Mouse (Mus musculus): Measurements from ENCODE around the gene Hoxa3.

Gene Hoxa3

DNA sequence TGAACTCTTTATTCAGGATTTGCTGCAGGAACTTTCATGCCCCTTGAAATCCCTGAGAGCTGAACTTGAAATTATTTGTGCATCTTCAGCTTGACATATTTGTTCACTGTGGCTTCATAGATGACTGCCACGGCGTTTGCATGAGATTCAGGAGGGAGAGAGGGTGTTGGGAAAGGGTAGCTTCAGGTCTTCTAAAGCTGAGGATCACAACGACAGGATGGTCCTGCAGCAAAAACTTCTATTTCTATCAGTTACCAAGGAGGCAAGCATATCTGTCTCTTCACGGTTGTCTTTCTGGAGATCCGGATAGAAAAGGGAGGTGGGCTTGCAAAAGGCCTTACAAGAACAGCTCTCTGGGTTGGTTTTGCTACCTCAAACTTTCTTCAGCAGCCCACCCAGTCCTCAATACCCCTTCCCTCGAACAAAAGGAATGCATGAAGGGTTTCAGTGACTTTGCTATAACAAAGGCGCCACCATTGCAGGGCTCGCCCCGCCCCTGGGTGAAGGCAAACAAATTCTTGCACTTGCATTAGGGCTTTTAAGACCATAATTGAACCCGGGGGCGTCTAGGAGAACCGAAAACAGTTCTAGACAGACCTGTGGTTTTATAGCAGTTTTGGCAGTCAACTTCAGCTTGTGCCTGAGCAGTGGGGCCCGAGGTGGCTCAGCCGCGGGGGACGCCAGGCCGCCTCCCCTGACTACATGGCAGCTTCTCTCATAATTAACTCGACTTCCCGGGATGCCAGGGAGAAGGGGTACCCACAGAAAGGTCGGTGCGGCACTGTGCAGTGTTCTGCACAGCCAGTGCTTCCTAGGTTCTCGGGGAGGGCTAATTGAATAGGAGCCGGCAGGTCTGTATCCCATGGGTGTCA, 34.9 kb upstream of the Hoxa3 start:
- no peak for ATAC-seq (ENCODE audit: insufficient number of reproducible peaks, low FRiP score, low TSS enrichment)

DNA sequence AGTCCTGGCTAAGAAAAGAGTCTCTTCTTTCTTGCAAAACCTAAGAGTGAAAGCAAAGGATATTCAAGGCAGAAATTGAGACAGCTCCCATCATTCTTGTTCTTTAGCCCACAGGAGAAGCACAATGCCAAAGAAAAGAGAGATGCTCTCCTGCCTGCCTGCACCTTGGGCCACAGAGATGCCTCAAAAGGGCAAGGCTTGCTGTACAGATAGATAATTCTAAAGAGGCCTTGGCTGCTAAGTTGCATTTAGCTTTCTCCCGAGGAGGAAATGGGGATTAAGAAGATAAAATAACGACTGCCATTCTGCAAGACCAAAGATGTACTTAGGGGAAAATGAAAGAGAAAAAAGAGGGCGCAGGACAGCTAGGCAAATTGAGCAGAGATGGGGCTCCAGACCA, 33.8 kb upstream of the Hoxa3 start:
- no peak for ATAC-seq (ENCODE audit: insufficient number of reproducible peaks, low FRiP score, low TSS enrichment)

DNA sequence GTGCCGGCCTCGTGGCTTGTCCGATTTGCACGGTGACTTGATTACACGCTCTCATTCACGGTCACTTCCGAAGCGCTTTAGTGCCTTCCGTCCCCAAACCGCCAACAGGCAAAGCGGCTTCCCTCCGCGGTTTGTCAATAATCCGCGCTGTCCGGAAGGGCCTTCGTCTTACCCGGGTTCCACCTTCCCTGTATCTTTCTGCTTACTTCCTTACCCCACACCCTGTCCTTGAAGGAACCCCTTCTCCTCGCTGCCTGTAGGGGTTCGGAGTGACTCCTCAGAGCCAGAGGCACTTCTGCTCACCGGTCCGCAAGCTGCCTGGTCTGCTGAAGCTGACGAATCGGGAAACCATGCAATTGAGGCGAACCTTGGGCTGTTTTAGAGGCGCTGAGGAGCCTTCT, 33.3 kb upstream of the Hoxa3 start:
- ATAC-seq (ENCODE audit: insufficient number of reproducible peaks, low FRiP score, low TSS enrichment), result no peak

DNA sequence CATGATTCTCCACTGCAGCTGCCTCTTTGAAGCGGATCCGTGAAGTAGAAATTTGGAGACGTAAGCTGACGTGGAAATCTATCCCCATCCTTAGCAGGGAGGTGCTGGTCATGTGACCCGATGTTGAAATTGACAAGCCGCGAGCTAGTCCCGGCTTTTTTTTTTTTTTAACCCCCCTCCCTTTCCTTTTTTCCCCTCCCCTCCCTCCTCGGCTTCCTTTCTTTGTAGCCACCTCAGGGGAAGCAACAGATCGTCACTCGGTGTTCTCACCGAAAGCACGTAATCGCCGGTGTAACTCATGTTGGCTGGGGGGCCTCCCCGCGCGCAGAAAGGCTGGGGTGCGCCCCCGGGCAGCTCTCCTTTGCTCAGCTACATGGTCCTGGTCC, 32.6 kb upstream of the Hoxa3 start, which contains the start of gene Hoxa11:
Gene Hoxa11, minus strand, starts transcription at position 54 of the 386 bp plus-strand sequence.
- no peak for ATAC-seq (ENCODE audit: insufficient number of reproducible peaks, low FRiP score, low TSS enrichment)

DNA sequence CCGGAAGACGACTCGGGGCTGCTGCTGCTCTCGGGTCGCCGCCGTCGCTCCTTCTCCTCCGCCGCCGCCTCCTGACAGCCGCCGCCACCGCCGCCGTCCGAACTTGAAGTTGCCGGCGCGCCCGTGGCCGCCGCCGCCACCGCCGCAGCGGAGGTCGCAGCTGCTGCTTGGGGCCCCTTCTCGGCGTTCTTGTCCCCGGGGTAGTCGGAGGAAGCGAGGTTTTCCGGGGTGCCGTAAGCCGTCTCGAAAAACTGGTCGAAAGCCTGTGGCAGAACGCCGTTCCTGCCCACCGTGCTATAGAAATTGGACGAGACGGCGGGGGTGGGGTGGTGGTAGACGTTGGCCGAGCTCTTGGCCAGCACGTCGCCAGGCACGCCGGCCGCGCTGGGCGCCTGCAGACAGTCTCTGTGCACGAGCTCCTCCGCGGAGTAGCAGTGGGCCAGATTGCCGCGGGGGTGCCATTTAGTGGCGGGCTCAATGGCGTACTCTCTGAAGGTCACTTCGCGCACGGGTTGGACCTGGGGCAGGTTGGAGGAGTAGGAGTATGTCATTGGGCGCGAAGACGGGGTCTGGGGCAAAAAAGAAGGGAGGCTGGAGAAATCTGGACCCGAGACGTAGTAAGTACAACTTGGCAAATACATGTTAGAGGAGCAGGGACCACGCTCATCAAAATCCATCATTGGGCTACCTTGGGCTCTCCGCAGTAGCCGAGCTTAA, 32.1 kb upstream of the Hoxa3 start:
- no peak for ATAC-seq (ENCODE audit: insufficient number of reproducible peaks, low FRiP score, low TSS enrichment)

DNA sequence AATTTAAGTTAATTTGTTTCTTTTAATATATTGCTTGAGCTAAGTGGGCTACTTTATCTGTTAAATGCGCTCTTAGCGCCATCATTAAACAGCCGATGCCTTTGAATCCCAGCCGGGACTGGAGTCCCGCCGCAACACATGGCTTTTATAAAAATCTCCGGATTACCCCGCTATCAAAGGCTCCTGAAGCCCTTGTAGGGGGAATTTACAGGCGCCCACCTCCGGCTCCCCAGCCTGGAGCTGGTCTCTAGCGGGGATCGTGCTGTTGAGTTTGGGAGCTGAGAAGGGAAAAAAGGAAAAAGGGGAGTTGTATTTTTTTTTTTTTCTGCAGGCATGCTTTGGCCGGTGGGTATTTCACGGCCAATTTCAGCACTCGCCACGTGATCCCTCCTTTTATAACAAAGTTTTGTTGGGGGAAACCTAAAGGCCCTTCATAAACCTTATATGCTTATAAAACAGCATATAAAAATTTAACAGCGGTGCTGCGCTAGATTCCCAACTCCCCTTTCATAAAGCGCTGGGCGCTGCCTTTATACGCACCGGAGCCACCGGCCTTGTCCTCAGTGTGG, 31.4 kb upstream of the Hoxa3 start:
- ATAC-seq (ENCODE audit: insufficient number of reproducible peaks, low FRiP score, low TSS enrichment), result no peak

DNA sequence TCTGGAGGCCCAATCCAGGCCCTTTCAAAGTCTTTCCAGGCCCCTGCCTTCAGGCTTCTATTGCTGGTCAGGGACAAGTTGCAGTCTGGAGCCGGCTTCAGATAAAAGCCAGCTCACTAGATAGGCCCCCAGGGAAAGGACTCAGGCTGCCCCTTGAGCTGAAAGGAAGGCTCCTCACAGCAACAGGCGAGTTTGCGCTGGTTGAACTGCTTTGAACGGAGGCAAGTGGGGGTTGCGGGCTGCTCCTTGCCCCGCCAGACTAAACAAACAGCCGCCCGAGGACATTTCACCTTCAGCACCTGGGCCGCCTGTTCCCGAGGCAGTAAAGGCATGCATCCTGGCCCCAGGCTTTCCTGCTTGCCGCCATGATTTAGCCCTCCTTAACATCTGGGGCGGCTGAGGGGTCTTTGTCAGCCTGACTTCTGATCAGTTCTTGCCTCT, 30.6 kb upstream of the Hoxa3 start:
- ATAC-seq (ENCODE audit: insufficient number of reproducible peaks, low FRiP score, low TSS enrichment), result no peak

DNA sequence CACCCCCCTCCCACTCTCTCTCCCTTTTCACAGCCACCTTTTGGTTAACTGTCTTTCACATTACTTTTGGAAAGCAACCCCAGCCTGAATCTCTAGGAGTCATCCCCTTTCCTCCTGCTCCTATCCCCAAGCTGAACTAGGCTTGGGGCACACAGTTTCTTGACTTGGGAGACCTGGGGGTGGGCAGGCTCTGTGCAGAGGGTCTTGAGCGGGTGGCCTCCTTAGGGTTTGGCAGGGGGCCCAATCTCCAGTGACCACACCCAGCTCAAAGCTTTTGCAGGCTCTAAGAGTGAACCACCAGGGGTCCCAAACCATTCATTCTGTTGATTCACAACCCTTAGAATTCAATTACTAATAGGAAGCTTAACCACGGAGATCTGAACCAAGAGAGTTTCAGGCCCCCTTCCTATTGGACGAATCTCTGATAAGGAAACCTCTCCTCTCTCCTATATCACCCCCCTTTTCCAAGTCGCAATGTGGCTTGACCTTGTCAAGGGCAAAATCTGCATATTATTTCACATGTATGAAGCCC, 29.7 kb upstream of the Hoxa3 start:
- no peak for ATAC-seq (ENCODE audit: insufficient number of reproducible peaks, low FRiP score, low TSS enrichment)

DNA sequence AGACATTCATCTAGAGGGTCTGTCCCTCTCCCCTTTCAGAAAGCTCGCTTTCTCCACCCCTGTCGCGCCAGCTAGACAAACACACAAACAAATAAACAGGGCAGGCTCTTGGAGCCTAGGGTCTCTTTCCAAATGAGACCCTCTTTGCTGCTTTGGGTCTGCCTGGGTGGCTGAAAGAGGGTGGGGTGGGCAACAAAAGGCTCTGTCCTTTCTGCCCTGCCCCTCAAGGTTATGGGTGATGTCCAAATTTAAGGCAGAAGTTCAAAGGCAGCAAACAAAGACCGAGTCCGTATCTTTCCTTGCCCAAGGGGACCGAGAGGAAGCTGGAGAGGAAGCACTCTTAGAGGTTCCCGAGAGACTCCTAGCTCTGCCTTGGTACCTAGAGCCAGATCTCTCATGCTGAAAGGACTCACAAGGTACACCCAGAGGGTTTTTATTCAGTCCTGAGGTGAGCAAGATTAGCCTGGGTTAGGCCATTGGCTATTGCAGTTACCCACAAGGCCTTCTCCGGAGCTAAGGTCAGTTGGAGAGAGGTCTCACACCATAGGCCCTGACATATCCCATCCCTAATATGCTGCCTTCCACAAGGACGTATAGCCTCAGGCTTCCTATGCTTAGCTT, 28.0 kb upstream of the Hoxa3 start:
- no peak for ATAC-seq (ENCODE audit: insufficient number of reproducible peaks, low FRiP score, low TSS enrichment)

DNA sequence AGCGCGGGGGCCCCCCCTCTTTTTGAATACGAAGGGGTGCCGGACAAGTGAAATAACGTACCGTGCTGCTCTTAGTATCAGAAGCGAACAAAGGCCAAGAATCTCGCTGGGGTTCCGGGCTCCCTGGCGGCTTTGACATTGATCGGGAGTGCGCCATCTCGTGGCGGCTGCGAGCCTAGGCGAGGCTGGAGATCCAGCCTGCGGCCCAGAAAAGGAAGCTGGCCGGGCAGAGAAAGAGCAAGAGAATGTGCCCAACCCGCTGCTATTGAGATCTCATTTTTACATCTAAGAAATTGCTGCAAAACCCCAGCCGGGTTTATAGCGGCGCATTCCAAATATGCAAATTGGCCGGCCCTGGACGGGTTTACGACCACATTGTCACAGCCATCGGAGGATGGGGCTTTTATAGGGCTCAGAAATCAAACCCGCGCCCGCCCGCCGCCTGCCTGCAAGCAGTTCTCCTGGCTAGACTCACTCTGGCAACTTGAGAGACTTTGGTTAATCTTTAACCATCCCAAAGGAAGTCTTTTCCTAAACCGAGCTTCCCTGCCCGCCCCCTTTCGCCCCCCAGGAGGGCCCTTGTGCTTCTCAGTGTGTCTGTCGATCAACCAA, 27.4 kb upstream of the Hoxa3 start, which contains the start of gene Hoxa10:
Gene Hoxa10, minus strand, starts transcription at position 466 of the 612 bp plus-strand sequence.
- ATAC-seq (ENCODE audit: insufficient number of reproducible peaks, low FRiP score, low TSS enrichment), result no peak

DNA sequence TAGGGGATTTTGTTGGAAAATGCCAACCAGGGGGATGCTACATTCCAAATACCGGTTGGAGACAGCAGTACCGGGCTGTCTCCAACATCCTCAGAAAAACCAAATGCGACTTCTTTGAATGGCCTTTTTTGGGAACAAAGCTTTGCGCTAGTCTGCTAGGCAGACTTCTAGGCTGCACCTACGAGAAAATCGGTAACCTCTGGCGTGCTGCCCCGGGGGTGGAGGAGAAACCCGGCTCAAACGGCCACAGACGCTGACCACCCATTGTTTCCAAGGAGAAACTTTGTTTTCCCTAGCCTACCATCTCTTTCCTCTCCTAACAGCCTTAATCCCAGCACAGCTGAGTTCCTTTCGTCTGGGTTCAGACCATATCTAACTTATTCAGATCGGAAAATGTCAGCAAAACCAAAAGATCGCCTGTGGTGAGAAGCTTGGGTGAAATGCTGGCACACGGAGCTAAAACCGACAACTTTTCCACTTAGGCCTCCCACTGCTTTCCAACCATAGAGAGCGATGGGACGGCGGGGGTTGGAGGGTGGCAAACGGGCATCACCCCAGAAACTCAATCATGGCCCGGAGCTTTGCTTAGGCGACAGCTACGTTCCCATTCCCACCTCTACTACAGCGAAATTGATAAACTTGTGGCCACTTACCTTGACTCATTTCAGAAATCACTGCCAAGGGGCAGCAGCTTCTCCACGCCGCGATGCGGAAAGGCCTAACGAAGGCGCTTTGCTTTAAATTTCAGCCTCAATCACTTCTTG, 26.7 kb upstream of the Hoxa3 start:
- no peak for ATAC-seq (ENCODE audit: insufficient number of reproducible peaks, low FRiP score, low TSS enrichment)

DNA sequence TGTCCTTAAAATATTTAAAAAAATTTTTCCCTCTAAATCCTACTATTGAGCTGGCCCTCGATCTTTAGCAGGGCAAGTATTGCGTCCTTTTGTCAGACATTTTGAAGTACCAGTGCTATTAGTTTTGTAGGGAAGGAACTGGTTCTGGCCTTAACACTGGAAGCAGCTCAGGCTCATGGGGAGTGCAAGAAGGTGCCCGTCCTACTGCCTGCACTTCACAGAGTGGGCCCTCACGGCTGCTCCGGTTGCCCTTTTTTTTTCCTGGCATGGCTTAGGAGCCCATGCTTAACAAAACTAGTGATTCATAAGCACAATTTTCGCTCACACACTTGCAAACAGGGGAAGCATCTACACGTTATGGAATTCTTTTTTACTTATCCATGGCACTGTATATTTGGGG, 25.8 kb upstream of the Hoxa3 start:
- no peak for ATAC-seq (ENCODE audit: insufficient number of reproducible peaks, low FRiP score, low TSS enrichment)

DNA sequence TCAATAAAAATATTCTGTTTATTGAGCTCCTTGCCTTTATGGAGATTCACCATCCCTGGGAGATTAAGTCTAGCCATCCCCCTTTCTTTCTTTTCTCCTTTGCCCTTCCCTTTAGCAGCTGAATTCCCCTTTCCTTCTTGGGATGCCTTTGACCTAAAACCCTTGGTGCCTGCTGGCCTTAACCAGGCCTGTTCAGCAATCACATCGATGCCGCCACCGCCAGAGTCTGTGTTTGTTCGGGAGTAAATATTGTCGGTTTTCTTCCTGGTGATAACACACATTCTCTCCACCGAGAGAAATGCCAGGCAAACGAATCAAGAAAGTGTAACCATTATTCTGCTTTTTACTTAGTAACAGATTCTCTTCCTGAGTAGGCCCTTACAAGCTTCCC, 25.0 kb upstream of the Hoxa3 start:
- ATAC-seq (ENCODE audit: insufficient number of reproducible peaks, low FRiP score, low TSS enrichment), result no peak

DNA sequence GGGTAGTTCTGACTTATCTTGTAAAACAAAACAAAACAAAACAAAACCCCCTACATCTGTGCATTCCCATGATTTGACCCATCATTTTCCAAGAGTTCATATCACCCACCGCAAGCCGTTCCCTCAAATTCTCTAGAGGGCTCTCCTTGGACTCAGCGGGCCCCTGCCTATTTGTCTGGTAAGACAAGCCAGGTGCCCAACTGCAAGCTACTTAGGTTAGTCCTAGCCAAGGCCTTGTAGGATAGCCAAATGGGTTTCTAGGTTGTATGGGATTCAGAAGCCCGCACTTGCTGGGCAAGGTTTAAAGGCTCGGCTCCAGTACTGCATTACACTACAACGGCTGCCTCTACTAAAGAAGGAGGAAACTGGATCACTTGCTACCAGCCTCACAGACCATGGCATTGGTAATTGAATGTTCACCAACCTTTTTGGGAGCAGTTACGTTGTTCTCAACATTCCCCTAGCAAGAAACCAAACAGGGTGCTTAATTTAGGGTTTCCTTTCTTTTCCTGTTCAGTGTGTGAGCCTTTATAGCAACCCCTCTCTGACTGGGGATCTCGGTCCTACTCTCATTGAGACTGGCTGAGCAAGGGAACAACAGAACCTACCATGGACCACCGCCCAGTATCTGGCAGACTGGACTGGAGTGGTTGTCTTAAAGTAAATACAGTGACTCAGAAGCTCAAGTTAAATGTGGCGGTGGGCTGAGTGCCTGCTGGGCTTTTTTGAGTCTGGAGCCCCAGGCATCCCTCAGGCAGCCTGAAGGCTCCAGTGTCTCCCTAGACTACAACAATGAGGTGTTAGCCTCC, 24.4 kb upstream of the Hoxa3 start:
- ATAC-seq (ENCODE audit: insufficient number of reproducible peaks, low FRiP score, low TSS enrichment), result no peak

DNA sequence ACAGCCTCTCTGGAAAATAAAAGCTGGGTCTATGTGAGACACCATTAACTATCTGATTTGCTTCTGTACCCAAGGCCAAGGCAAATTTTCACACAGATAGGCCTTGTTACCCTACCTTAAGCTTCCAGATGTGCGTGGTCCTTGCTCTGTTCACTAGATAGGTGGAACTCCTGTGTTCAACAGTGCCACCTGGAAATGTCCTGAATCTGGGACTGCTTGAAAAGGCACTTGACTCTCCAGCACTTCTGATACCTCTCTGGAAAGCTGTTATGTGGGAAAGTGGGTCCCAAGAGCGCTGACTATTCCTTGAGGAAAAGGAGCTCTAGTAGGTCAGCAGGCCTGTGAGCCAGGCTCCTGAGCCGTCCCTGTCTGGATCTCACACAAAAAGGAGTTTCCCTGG, 23.7 kb upstream of the Hoxa3 start:
- ATAC-seq (ENCODE audit: insufficient number of reproducible peaks, low FRiP score, low TSS enrichment), result no peak

DNA sequence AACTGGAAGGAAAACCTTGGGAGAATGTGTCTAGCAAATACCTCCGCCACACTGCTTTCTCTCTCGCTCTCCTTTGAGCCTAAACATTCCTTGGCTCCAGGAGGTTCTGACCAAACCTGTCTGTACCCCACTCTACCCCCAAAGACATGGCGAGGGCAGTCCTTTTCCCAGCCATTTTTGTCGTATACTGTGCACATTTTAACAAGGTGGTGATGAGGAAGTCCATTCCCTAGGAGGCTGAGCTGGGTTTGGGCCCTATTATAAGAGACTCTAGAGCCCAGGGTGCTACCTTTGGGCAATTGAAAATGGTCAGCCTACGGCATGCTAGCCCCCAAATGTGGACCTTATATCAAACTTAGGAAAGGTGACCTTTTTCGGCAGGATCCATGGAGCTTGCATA, 22.7 kb upstream of the Hoxa3 start:
- no peak for ATAC-seq (ENCODE audit: insufficient number of reproducible peaks, low FRiP score, low TSS enrichment)

DNA sequence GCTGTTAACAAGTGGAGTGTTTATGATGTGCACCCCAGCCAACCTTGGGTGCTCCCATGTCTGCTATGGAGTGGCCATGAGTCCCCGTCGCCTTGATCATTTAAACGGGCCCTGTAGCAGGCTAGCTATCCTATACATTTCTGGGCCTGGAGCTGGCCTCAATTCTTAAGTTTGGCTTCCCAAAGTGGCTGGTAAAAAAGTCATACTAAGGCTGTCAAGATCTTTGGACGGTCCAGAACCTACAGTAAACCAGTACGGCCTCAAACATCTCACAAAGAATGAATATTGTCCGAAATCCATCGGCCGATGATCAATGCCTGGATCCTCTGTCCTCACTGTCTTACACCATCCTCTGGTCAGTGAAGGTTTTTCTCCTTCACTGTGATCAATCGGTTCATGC, 22.1 kb upstream of the Hoxa3 start:
- no peak for ATAC-seq (ENCODE audit: insufficient number of reproducible peaks, low FRiP score, low TSS enrichment)

DNA sequence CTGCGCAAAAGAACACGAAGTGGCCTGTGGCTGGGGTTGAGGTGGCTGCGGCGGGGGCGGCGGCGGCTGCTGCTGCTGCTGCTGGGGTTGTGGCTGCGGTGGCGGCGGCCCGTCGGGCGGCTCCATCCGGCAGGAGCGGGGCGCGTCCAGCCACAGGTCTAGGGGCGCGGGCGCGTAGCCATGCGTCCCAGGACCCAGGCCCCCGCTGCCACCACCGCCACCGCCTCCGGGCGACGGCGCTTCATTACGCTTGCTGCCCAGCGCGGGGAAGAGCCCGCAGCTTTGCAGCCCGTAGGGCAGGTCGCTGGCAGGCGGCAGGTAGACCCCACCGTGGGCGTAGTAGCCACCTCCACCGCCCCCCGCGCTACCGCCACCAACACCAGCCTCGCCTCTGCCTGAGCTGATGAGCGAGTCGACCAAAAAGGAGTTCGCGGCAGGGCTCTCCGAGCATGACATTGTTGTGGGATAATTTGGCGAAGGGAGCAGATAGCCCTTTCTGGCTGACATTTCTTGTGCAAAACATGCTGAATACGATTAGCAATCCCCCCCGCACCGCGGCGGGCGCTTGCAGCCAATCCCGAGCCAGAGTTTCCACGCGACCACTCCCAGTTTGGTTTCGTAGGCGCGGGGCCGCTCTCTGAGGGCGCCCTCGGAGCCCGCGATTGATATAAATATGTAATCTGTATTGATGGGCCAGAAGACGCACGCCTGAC, 21.4 kb upstream of the Hoxa3 start:
- ATAC-seq (ENCODE audit: insufficient number of reproducible peaks, low FRiP score, low TSS enrichment), result no peak
